Mouse (Mus musculus) frontal cortex, postnatal 14 days (tissue): ENCODE data around the gene Rnase10.
A peak's percentile ranks its signal among the peaks of the same experiment; 100 is the strongest.
"Not testable (repeated sequence)": the region's sequence is repeated elsewhere in the genome, so short reads cannot be mapped to it uniquely, and the experiment has no call there.

ENCODE experiments used
- DNase-seq, 2 experiments: peaks; one replicate each; pipeline ENCODE4 v3.0.0; 2022; ENCODE audit warnings: low spot score in 2 of 2

Rnase10 gene

GRCm38 (mm10) chr14:51009572-51009971 lies 2.0 kb downstream of the Rnase10 start:
- DNase-seq: no peak

GRCm38 (mm10) chr14:51014724-51015123 lies 7.2 kb downstream of the Rnase10 start:
- DNase-seq: not testable (repeated sequence)

- DNase-seq: no peak
Observed at GRCm38 (mm10) chr14:51015780-51016179, 8.2 kb downstream of the Rnase10 start.

GRCm38 (mm10) chr14:51017256-51017655 lies 9.7 kb downstream of the Rnase10 start:
- no peak for DNase-seq

- DNase-seq: no peak
Observed at GRCm38 (mm10) chr14:51023457-51023856, 15.9 kb downstream of the Rnase10 start.

- DNase-seq: no peak
Observed at GRCm38 (mm10) chr14:51024820-51025219, 17.3 kb downstream of the Rnase10 start.

- peak; percentile 21 to 34 for DNase-seq
Observed at GRCm38 (mm10) chr14:51026391-51027133, 19.0 kb downstream of the Rnase10 start.

- no peak for DNase-seq
Observed at GRCm38 (mm10) chr14:51027387-51028155, 20.0 kb downstream of the Rnase10 start.

GRCm38 (mm10) chr14:51035206-51035605 lies 27.7 kb downstream of the Rnase10 start:
- no peak for DNase-seq

GRCm38 (mm10) chr14:51036214-51036613 lies 28.7 kb downstream of the Rnase10 start:
- DNase-seq: no peak

- DNase-seq: no peak
Observed at GRCm38 (mm10) chr14:51041769-51042168, 34.2 kb downstream of the Rnase10 start, which contains the start of gene Rnase9. Gene Rnase9, minus strand, starts transcription at chr14:51041869.

GRCm38 (mm10) chr14:51047846-51048245 lies 40.3 kb downstream of the Rnase10 start:
- no peak for DNase-seq

GRCm38 (mm10) chr14:51050063-51050462 lies 42.5 kb downstream of the Rnase10 start, which contains the start of gene Rnase11:
Gene Rnase11, minus strand, starts transcription at chr14:51050163.
- DNase-seq: no peak

GRCm38 (mm10) chr14:51051941-51052340 lies 44.4 kb downstream of the Rnase10 start:
- no peak for DNase-seq

GRCm38 (mm10) chr14:51053176-51053575 lies 45.6 kb downstream of the Rnase10 start:
- DNase-seq: no peak

GRCm38 (mm10) chr14:51054243-51055237 lies 47.0 kb downstream of the Rnase10 start:
- DNase-seq: no peak

GRCm38 (mm10) chr14:51057401-51057831 lies 49.9 kb downstream of the Rnase10 start, which contains the start of gene Rnase12:
Gene Rnase12, minus strand, starts transcription at chr14:51057661.
- DNase-seq: no peak
